Mouse (Mus musculus) lung, postnatal 4 days (tissue): ENCODE measurements at regions not wholly inside any gene's neighbourhood (a gene's known extent, or its start where the extent isn't known, plus 50 kb on each side); places are given as distances from the start of the nearest gene placed in this dataset.

ENCODE experiments used
- DNase-seq, 2 experiments: peaks; one replicate each; pipeline ENCODE4 v3.0.0; 2021

DNA sequence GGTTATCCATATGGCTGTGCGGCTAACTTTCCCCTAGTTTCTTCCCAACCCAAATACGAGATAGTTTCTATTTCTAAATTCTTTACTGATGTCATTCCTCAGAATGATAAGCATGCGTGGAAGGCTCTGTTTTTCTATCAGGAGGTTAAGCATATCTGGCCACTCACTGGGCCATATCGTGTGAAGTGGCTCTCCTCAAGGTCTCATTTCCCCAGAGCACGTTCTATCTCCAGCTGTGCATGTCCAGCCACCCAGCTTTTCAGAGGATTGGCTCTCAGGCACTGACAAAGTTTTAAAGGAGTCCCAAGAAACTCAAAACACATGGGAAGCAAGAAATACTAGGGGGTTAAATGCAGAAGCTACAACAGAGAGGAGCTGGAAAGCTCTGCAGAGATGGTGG, 205.8 kb downstream of the Gm10260 start:
- DNase-seq: no peak

DNA sequence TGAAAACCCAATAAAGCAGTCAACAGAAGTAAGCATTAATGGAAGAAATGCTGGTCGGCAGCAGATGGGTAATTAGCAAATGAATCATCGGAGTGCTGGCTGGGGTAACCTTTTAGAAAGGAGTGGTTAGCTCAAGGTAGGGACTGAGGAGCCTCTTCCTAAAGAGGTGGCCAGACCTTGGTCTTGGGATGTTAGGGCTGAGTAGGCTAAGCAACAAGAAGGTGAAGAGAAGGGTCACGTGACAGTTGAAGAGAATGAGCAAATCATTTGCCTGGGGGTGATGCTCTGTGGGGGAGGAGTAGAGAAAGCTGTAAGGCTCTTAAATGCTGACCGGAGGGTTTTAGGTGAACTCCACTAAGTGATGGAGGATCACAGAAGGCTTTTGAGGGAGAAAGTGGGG, 208.2 kb downstream of the Gm10260 start:
- DNase-seq: no peak

DNA sequence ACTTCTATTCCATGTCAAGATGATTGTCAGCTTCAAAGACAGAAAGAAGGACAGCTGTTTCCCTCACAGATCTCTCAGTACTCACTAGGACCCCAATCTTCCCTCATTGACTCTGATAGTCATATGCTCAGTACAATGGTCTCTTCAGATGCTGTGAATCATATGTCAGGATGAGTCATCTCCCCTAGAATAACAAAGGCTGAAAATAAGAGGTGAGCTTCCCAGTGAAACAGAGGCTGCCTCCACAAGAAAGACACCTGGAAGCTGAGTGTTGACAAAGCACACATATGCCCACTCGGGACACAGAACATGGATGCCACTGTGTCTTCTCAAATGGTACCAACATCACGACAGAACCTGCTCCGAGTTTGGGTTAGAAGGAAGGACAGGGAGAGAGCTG, 209.6 kb downstream of the Gm10260 start:
- DNase-seq: no peak

DNA sequence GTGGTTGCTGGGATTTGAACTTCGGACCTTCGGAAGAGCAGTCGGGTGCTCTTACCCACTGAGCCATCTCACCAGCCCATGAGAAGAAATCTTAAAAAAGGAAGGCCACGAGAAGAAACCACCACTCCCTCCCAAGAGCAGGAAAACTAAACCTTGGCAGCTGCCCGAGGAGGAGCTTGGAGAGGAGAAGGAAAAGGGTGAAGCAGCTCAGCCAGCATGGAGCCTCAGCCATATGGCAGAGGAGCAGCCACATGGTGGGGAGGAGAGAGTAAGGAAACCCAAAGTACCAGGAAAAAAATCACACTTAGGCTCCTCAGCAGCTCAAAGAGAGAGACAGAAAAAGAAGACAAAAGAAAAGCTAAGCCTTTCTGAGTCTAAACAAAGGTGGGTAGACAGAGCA, 210.3 kb downstream of the Gm10260 start:
- no peak for DNase-seq

DNA sequence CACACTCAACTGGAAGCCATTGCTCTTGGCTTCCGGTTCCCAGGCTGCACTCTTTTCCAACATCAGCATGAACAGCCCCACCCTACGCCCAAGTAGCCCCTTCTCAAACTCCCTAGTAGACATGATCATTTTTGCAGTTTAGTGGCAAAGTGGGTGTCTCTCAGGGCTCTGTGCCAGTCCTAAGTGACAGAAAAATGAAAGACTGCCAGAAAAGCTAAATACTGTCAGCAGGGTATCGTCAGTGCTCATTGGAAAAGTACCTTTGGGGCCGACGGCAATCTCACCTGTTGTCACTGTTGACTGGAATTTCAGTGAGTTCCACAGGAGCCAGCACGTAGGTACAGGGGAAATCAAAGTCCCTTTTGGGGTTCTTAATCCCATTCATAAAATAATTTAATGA, 211.0 kb downstream of the Gm10260 start:
- no peak for DNase-seq

DNA sequence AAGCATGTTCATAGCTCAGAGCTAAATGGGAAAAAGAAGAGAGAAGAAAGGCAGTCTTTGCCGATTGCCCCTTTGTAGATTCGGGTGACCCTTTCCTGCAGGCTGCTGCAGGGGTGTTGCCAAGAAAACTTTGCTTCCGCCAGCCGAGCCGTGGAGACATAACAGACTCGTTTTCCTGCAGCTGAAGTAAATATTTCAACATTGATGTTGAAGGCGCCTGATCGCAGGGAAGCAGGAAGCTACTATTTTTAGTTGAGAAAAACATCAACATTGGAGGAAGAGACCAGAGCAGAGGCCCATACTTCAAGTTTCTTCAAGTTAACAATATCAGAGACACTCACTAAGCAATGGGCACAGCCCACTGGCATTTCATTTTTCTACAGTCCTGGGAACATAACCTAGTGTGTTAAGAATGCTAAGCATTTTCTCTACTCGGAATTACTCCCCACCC, 211.9 kb downstream of the Gm10260 start:
- peak; percentile 80 to 91 for DNase-seq

DNA sequence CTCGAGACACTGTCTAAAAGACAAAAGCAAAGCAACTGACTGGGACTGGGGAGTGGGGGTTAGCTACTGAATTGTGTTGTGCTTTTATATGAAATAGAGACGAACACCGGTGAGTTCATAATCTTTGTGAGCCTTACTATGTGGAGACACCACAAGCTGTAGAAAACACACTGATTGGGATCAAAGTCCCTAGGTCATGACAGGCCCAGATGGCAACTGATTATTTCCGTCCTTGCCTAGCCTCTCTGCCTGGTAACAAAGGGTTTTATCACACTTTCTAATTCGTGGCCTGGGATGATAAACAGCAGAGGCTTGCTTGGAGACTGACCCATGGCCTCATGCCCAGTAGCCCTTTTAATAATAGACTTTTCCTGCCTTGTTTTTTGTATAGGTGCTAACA, 213.5 kb downstream of the Gm10260 start:
- peak in 1 of 2 experiments; percentile 11 for DNase-seq

DNA sequence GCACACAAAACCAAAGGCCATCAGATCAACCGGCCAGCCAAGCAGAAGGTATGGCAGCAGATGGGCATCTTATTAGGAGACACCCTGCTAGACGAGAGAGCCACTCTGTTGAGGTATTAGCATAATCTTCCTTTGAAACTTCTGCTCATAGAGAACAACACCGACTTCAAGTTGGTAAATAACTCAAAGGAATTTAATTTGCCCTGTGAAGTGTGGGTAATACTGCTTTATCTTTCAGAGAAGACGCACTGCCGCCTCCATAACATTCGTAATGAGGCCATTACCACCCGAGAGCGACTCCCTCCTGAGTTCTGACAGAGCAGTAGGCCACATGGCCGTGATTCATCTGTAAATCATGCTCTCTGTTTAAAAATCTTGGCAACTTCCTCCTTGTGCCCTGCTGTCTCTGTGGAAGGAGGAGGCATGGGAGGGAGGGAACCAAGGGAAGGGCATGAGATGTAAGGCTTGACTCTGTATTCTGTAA, 214.4 kb downstream of the Gm10260 start:
- peak in 1 of 2 experiments; percentile 21 for DNase-seq

DNA sequence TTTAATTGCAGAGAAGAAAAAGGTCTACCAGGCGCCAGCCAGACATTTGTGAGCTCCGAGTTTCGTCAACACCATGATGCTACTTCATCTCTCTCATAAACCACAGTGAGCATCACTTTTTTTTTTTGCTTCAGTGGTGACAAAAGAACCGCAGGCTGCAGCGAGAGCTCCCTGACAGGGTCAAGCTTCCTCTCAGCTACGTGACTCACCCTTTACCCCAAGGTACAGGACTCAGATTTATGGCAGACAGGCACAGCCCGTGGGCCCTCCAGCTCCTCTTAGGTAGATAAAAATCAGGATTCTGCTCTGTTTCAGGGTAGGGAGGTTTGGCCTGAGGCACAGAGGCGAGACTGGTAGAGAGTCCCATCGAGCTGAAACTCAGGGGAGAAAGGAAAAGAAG, 220.7 kb downstream of the Gm10260 start:
- peak in 1 of 2 experiments; percentile 24 for DNase-seq

DNA sequence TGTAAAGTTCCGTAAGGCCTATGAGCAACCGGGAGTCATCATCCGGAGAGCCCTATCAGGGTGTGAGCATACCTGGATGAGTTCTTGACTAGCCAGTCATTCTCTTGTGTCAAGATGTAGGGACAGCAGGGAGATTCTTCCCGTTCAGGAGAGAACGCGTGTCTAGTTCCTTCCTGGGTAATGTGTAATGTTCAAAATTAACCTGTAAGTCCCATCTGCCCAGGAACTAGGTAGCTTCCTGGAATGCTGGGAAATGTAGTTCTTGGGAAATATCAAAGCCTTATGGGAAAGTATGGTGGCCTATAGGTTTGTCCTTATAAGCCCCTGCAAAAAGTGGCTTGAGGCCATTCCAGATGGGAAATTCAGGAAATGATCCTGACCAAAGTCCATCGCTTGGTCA, 222.0 kb downstream of the Gm10260 start:
- no peak for DNase-seq

DNA sequence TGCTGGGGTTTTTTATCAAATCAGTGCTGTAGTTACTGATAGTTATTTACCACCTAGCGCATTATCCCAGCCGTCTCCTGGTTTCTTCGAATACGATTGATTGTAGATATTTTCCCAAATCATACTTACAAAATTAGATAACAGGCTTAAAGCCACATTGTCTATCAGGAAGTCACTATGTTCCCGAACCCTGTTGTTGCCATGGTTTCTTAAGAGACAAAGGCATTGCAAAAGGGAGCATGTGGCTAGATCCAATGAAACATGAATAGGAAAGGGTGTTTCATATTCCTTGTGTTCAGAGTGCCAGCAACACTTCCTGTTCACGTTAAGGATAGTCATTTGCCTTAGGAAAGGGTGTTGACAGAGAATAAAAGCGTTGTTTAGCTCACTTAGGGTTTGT, 222.7 kb downstream of the Gm10260 start:
- no peak for DNase-seq

DNA sequence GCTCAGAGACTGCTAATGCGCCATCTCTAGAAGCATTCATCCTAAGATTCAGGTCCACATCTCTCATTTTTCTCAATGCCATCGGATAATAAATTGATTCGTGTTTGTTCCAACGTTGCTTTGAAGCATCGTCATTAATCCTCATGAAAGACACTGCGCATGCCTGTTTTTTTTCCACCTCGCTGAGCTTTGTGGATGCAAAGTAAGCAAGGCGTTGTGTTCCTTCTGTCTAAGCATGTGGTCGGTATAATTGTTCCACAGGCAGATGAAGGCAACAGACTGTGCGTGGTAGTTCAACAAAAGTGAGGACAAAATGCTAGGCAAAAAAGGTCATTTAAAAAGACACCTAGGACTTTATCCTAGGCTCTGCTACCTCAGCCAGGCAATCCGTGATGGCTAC, 223.2 kb downstream of the Gm10260 start:
- no peak for DNase-seq

DNA sequence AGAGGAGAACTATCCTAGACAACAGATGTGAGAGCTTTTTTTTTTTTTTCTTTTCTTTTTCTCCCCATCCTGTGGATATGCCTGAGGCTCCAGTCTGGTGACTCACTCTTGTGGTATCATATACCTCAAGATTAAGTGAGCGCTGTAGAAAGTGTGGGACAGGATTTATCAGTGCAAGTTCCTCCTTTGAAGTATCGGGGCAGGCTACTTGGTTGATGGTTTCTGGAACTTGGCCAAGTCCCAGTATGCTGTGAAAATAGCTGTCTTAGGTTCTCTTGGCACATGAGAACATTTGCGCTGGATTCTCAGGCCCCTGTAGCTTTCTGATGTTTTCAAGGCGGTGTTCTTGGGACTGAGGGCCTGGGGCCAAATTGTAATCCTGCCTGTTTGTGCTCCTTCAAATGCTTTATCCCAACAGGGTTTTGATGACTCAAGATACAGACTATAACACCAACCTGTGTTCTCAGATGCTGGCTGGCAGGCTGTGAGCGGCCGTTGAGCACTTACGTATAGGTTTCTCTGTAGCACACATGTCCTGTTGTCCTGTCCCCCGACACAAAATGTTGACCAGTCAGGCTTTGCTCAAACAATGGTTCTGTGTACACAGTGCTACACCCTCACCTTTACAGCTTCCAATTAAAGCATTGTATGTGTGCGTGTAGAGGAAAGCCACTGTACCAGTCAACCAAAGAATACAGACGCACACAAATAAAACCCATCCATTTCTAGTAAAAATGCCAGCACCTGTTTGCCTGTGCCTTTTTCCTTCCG, 226.4 kb downstream of the Gm10260 start:
- peak; percentile 23 to 24 for DNase-seq

DNA sequence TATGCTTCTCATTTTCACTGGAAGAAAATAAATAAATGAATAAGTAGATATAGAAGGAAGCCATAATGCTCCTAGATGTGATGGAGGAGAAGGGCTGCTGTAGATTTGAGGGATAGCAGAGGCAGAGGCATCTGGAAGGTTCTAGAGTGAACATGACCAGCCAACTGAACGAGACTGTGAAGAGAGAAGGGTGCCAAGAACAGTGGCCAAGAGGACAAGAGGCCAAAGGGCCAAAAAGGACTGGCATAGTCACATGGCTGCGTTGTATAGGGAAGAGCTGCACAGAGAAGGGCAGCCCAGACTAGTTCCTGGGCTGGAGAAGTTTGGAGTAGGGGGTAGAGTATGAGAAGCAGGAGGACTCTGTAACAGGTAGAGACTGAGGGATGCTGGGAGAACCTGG, 229.3 kb downstream of the Gm10260 start:
- DNase-seq: no peak

DNA sequence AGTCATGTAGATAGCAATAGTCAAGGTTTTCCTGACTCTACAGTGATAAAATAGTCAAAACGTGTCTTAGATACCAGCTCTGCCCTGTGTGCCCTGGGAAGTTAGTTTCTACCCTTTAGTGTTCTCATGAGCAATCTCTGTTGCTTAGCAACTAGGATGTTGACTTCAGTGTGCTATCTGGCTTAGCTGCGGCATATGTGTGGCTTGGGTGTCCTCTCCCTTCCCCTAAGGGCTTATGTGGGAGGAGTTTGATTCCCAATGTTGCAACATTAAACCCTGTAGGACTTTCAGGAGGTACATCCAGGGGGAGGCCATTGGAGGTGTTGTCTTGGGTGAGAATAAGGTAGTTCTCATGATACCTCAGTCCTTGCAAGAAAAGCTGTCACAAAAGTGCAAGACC, 229.9 kb downstream of the Gm10260 start:
- DNase-seq: no peak

DNA sequence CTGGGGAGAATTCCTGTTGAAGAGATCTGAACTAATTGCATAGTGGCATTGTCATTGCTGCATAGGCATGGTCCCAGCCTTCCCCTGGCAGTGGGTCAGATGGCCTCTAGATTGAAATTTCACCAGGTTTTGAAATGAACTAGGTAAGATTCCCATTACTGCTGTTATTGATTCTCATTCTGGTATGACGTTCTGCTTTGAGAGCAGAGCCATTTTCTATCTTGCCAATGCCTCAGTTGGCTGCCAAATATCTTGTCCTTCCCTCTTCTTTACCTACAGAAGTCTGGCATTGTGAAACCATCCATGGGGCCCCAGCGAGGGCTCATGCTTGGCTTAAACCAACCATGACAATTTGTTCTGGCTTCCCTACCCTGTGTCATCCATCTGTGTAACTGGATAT, 232.5 kb downstream of the Gm10260 start:
- DNase-seq: no peak

DNA sequence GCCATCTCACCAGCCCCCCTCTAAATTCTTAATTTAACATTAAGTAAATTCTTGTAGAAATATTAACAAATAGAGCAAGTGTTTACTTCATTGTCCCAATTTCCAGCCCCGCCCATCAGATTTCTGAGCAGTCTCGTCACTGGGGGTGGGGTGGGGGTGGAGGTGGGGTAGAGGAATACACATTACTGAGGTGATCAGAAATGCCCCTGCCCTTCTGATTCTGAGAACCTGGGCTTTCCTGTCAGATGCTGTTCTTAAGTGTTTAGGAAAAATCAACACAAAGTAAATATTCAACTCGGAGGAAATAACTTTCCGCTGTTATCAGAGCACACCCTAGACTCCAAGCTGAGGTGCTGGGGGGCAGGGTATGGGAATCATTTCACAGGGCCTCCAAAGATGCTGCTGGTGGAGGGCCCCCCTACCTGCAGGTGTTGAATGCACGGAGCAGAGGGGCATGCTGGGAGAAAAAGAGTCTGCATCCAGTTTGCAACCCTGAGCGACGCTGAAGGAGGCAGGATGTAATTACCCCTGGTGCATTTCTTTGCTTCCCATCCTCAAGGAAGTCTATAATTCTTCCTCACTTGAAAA, 235.5 kb downstream of the Gm10260 start:
- peak in 1 of 2 experiments; percentile 35 for DNase-seq

DNA sequence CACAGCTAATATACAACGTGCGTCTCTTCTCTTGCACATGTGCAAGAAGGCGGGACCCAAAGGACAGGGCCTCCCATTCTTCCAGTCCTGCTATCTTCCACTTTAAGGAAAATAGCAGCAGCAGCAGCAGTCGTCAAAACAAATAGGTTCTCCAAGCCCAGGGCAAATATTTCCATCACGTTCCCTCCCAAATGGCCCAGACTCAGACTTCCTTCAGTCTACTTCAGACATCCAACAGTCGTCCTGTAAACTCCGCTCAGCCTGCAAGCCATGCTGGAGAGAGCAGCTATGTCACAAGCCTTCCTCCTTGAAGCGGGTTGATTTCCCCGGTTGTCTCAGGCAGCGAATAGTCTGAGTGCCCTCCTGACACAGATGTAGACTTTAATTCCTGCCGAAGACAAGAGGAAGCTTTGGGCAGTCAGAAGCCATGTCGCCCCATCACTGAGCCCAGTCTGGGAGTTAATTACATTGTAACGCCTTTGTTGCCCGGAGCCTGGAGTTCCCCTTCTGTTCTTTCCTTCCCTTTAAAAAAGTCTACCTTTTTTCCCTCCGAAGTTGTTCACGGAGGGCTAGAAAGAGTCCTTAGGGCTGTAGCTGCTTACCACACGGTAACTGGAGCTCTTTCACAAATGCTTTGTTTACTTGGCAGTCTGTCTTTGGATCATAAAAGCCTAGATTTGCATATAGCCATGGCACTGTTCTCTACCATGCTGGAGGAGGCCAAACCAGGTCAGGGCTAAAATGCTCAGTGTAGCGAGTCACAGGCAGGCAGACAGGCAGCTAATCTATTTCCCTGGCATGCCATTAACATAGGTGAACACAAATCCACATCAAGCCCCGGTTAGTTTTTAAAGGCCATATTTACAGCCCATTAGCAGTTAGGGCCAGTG, 236.7 kb downstream of the Gm10260 start:
- DNase-seq: peak; percentile 9 to 27

DNA sequence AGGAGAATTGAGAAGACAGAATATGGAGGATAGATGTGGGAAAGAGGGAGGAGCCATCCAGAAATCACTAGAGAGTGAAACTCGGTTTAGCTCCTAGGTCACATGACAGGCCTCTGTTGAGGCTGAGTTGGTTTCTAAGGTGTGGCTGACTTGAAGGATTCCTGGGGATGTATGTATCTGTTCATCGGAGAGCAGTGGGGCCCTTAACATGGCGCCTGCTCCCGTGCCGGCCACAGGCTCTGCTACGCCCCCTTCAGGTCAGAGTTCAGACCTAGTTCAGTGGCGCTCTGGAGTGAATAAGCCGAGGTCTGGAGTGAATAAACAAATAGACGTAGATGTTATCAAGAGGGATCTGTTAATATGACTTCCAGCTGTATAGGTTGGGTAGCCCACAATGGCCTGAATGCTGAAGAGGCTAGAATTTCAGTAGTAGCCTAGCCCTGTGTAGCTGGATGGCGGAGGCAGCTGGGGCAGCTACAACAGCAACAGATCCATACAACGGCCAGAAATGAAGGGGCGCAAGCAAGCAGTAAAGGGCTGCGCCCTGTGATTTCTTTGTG, 239.4 kb downstream of the Gm10260 start:
- no peak for DNase-seq

DNA sequence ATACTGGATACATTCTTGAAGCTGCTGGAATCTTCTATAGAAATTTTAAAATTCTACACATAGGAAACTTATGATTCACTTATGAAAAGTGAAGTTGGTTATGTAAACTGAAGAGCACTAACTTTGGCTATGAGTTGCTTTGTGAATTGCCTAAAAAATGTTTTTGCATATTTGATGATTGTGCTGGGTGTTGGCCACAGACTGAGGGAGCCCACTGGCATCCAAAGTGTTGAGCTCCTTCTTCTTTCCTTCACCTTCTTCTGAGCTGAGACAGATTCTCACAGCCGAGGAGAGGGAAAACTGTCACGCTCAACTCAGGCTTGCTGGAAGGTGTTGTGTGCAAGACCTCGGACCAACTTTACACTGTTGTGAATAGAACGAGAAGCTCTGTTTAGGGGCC, 243.7 kb downstream of the Gm10260 start:
- no peak for DNase-seq

DNA sequence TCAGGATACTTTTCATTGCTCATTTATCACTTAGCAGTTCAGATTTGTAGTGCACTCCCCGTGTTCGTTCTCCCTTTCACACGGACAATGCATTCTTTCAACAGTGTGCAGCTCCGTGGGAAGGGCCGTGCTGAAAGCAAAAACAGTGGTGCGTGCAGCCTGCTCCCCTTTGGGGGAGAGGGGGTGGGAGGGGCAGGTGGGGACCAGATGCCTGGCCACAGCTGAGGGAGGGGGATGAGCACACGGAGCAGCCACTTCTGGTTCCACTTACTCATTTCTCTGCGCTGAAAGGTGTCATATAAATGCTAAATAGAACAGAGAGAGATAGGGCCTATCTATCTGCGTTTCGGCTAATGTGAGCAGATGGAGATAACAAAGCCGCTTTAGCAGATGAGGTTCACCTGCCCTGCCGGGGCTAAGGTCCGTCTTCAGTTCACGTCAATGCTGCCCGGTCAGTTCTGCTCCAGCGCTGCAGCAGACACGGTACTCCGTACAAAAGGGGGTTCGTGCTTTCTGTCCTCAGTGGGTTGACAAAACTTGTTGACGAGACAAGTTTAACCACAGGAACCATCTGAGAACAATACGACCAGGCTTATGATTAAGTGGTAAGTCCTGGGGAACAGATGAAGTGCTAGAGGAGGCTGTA, 245.9 kb downstream of the Gm10260 start:
- no peak for DNase-seq

DNA sequence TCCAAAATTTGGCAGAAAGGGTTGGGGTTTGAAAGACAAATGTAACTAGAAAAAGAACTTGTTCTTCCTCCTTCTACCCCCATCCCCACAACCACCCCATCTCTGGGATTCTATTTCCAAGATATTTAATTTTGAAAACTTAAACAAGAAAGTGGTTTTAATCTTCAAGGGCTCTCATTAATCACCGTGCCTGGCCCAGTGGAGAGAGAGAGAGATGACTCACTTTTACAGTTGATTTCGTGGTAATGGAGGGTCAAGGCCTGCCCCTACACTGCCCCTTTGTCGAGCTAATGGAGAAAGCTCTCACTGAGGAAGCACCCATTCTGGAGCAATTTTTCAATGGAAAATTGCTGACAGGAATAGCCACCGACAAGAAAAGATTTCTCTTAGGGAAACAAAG, 247.9 kb downstream of the Gm10260 start:
- no peak for DNase-seq
